Mouse (Mus musculus): ENCODE data around the gene Kazald1. TPM values are rescaled to one million over a fixed set of nuclear protein-coding genes. Genes with fewer than 3 reads are reported as not detected.

Gene Kazald1
- total and polyA plus RNA-seq, 3 experiments: 0.27 to 1.2 (median 0.44) TPM

DNA sequence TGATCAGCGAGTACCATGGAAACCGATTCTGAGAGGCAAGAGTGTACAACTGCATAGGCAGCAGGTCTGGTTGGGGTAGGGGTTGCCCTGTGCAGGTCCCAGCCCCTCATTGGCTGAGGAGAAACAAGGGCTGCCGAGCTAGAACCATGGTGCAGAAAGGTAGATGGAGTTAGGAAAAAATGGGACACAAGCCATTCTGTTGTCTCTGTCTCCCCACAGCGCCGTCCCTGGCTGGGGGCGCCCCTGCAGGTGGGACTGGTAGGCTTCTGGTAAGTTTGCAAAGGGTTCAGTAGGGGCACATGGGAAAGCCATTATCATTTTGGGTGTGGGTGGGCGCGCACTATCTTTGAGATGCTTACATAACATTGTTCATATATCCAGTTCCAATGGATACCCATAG lies 21.6 kb upstream of the Kazald1 start:
- Histone ChIP-seq H3K27me3 (replicated peaks) (no peaks in the 10 kb centered on the region), H3K4me2 (ENCODE audit: insufficient read depth, low read depth, poor library complexity, severe bottlenecking) (no peak overlapping the region), H3K4me1 (ENCODE audit: control insufficient read depth in 1 of 2, insufficient read depth in 2 of 2) (peaks cover 0 to 21% of the 10 kb centered on the region in 2 experiments; a peak in 3 of 4 replicates), H3K79me2 (replicated peaks; ENCODE audit: control insufficient read depth, extremely low read depth, insufficient read depth, poor library complexity, severe bottlenecking) (no peaks in the 10 kb centered on the region), H3K9ac (ENCODE audit: insufficient read depth, low read depth) (no peak overlapping the region), H3K36me3 (replicated peaks in 1 of 2; ENCODE audit: control insufficient read depth in 1 of 2, insufficient read depth in 1 of 2, low read length in 1 of 2) (peaks cover 19 to 53% of the 10 kb centered on the region in 2 experiments), H3K9me3 (replicated peaks; ENCODE audit: low read length) (no peaks in the 10 kb centered on the region), H3K27ac (ENCODE audit: insufficient read depth, low read depth) (no peak overlapping the region), H3K4me3 (replicated peaks in 1 of 3; ENCODE audit: low read depth in 2 of 3, low read length in 2 of 3, poor library complexity in 1 of 3) (no peak overlapping the region)
- in situ Hi-C loops (cut with MboI; ENCODE audit: low pct_ligation_motif_present, low pct_unique_long_range_greater_than_20kb, low sequenced_read_pairs): loop anchor here (10.0 kb wide), 1 partner anchor 101 kb away; the partner anchor contains the start of gene Tlx1
- TF ChIP-seq ETS1 (conservative IDR thresholded peaks at IDR 0.05; ENCODE audit: low read depth, low read length) (no peak), MXI1 (IDR thresholded peaks at IDR 0.05; ENCODE audit: low read depth, low read length) (no peak), SMC3 (IDR thresholded peaks at IDR 0.05; ENCODE audit: low read depth, low read length) (no peak), MEF2A (IDR thresholded peaks at IDR 0.05; ENCODE audit: borderline replicate concordance, low read depth, low read length) (no peak), ZC3H11A (IDR thresholded peaks at IDR 0.05; ENCODE audit: low read depth, low read length) (no peak), CHD1 (IDR thresholded peaks at IDR 0.05; ENCODE audit: low read depth, low read length) (no peak), UBTF (IDR thresholded peaks at IDR 0.05; ENCODE audit: low read depth, low read length) (no peak), E2F4 (IDR thresholded peaks at IDR 0.05; ENCODE audit: insufficient replicate concordance, low read depth, low read length) (no peak), HCFC1 (IDR thresholded peaks at IDR 0.05; ENCODE audit: low read depth, low read length) (no peak), IRF4 (IDR thresholded peaks at IDR 0.05; ENCODE audit: low read depth, low read length) (no peak), MAZ (IDR thresholded peaks at IDR 0.05; ENCODE audit: low read depth, low read length) (no peak), CHD2 (IDR thresholded peaks at IDR 0.05; ENCODE audit: low read length) (no peak), GABPA (IDR thresholded peaks at IDR 0.05; ENCODE audit: insufficient replicate concordance, low read depth, low read length) (no peak), NRF1 (IDR thresholded peaks at IDR 0.05; ENCODE audit: low read depth, low read length) (no peak)
- no peak for DNase-seq (ENCODE audit: extremely low read depth)
- dilution Hi-C loops (cut with MboI; ENCODE audit: extremely low pct_ligation_motif_present, extremely low pct_unique_long_range_greater_than_20kb, low sequenced_read_pairs): no loop called here

DNA sequence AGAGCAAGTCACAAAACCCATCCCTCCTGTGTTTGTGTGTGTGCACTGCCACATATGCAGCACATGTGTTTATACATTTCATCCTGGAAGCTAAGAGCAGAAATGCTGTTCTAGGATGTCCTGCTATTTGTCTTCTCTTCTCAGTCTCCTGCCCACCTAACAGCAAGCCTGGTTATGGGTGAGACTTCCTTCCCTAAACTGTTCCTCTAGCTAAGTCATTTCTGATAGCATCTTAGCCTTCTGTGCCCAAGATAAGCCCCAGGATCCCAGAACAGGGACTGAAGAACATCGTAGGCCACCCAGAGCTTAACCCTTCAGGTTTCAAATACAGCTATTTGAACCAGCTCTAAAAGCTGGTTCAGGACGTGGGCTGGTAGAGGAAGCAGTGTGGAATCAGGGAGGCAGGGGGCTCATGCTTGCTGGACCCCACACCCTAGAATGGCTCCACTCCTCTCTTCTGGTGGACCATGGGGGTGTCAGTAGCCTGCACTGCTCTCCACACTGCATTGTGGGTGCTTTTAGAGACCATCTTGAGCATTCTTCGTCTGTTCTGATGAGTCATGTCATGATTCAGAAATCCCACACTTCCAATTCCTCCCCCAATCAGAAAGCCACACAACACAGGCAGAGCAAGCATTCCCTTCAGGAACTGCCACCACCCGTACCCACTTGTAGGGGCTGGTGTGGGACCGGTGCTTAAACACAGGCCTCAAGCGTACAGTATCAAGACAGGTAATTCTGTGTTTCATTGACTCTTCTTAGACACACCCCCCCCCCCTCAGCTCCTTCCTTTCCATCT lies 19.9 kb upstream of the Kazald1 start:
- Histone ChIP-seq H3K4me3 (replicated peaks in 1 of 3; ENCODE audit: low read depth in 2 of 3, low read length in 2 of 3, poor library complexity in 1 of 3) (no peak overlapping the region), H3K36me3 (replicated peaks in 1 of 2; ENCODE audit: control insufficient read depth in 1 of 2, insufficient read depth in 1 of 2, low read length in 1 of 2) (peaks cover 16 to 43% of the 10 kb centered on the region in 2 experiments), H3K79me2 (replicated peaks; ENCODE audit: control insufficient read depth, extremely low read depth, insufficient read depth, poor library complexity, severe bottlenecking) (no peaks in the 10 kb centered on the region; the same call in 1 of the 2 replicates), H3K27me3 (replicated peaks) (no peaks in the 10 kb centered on the region), H3K27ac (ENCODE audit: insufficient read depth, low read depth) (no peak overlapping the region), H3K4me1 (ENCODE audit: control insufficient read depth in 1 of 2, insufficient read depth in 2 of 2) (peaks cover 0 to 16% of the 10 kb centered on the region in 2 experiments; a peak in 3 of 4 replicates), H3K4me2 (ENCODE audit: insufficient read depth, low read depth, poor library complexity, severe bottlenecking) (no peak overlapping the region), H3K9ac (ENCODE audit: insufficient read depth, low read depth) (no peak overlapping the region), H3K9me3 (replicated peaks; ENCODE audit: low read length) (no peaks in the 10 kb centered on the region)
- in situ Hi-C loops (cut with MboI; ENCODE audit: low pct_ligation_motif_present, low pct_unique_long_range_greater_than_20kb, low sequenced_read_pairs) (loop anchor here (10.0 kb wide), 1 partner anchor 100 kb away; the partner anchor contains the start of gene Tlx1), dilution Hi-C loops (cut with MboI; ENCODE audit: extremely low pct_ligation_motif_present, extremely low pct_unique_long_range_greater_than_20kb, low sequenced_read_pairs) (no loop called here)
- no peak for DNase-seq (ENCODE audit: extremely low read depth)
- TF ChIP-seq POLR2AphosphoS2 (IDR thresholded peaks at IDR 0.05; ENCODE audit: low read depth, low read length) (no peak), UBTF (IDR thresholded peaks at IDR 0.05; ENCODE audit: low read depth, low read length) (no peak), ZKSCAN1 (IDR thresholded peaks at IDR 0.05; ENCODE audit: borderline replicate concordance, low read depth, low read length) (no peak), ETS1 (conservative IDR thresholded peaks at IDR 0.05; ENCODE audit: low read depth, low read length) (no peak), USF1 (IDR thresholded peaks at IDR 0.05; ENCODE audit: low read depth, low read length) (no peak), MAFK (IDR thresholded peaks at IDR 0.05; ENCODE audit: insufficient replicate concordance, low read length) (no peak), MEF2A (IDR thresholded peaks at IDR 0.05; ENCODE audit: borderline replicate concordance, low read depth, low read length) (no peak), E2F4 (IDR thresholded peaks at IDR 0.05; ENCODE audit: insufficient replicate concordance, low read depth, low read length) (no peak), IRF4 (IDR thresholded peaks at IDR 0.05; ENCODE audit: low read depth, low read length) (no peak), ZNF384 (IDR thresholded peaks at IDR 0.05; ENCODE audit: low read depth, low read length) (no peak), EP300 (IDR thresholded peaks at IDR 0.05; ENCODE audit: low read length) (no peak), CHD1 (IDR thresholded peaks at IDR 0.05; ENCODE audit: low read depth, low read length) (no peak), JUN (IDR thresholded peaks at IDR 0.05; ENCODE audit: insufficient read depth, low read depth, low read length) (no peak), ZMIZ1 (IDR thresholded peaks at IDR 0.05; ENCODE audit: low read depth, low read length) (no peak), NRF1 (IDR thresholded peaks at IDR 0.05; ENCODE audit: low read depth, low read length) (no peak), CHD2 (IDR thresholded peaks at IDR 0.05; ENCODE audit: low read length) (no peak), CTCF (conservative IDR thresholded peaks at IDR 0.05 in 1 of 2, IDR thresholded peaks at IDR 0.05 in 1 of 2; ENCODE audit: low read depth in 2 of 2, low read length in 2 of 2) (no peak), GABPA (IDR thresholded peaks at IDR 0.05; ENCODE audit: insufficient replicate concordance, low read depth, low read length) (no peak), KAT2A (IDR thresholded peaks at IDR 0.05; ENCODE audit: insufficient replicate concordance, low read length) (no peak), BHLHE40 (IDR thresholded peaks at IDR 0.05; ENCODE audit: low read depth, low read length) (no peak)

Data from CH12.LX (cell line).